Mouse (Mus musculus): ENCODE measurements at regions not wholly inside any gene's neighbourhood (a gene's known extent, or its start where the extent isn't known, plus 50 kb on each side); places are given as distances from the start of the nearest gene placed in this dataset.

- peaks cover 15% of the 10 kb centered on the region; the same call in 1 of the 2 replicates for H3K9me3 ChIP-seq
- peaks cover 5% of the 10 kb centered on the region; the same call in 1 of the 2 replicates for H3K4me1 ChIP-seq (replicated peaks)
- H3K4me2 ChIP-seq (replicated peaks), result no peak overlapping the region
- no peak for ATAC-seq
- H3K4me3 ChIP-seq (replicated peaks), result no peak overlapping the region
- H3K9ac ChIP-seq (replicated peaks), result no peak overlapping the region
- H3K36me3 ChIP-seq, result no peaks in the 10 kb centered on the region
- 29% methylated on average over 5 of the region's 5 CpGs for WGBS
- no peaks in the 10 kb centered on the region for H3K27me3 ChIP-seq
- H3K27ac ChIP-seq, result no peak overlapping the region
Observed at GRCm38 (mm10) chr7:145135971-145136370, 71.9 kb downstream of the 1810010D01Rik start.

GRCm38 (mm10) chr7:145132506-145132905 lies 75.4 kb downstream of the 1810010D01Rik start:
- H3K36me3 ChIP-seq, result no peaks in the 10 kb centered on the region

GRCm38 (mm10) chr7:145131438-145132159 lies 76.3 kb downstream of the 1810010D01Rik start:
- Histone ChIP-seq H3K27ac (no peak overlapping the region), H3K9me3 (no peaks in the 10 kb centered on the region), H3K4me1 (replicated peaks) (peaks cover 14% of the 10 kb centered on the region; the same call in 1 of the 2 replicates), H3K9ac (replicated peaks) (no peak overlapping the region), H3K36me3 (no peaks in the 10 kb centered on the region), H3K27me3 (no peaks in the 10 kb centered on the region), H3K4me2 (replicated peaks) (no peak overlapping the region), H3K4me3 (replicated peaks) (no peak overlapping the region)
- 95% methylated on average over 8 of the region's 8 CpGs for WGBS
- no peak for ATAC-seq

More at GRCm38 (mm10) chr7:145132506-145132905, 75.4 kb downstream of the 1810010D01Rik start:
- no peaks in the 10 kb centered on the region for H3K9me3 ChIP-seq
- peaks cover 10% of the 10 kb centered on the region; the same call in 1 of the 2 replicates for H3K4me1 ChIP-seq (replicated peaks)
- ATAC-seq, result no peak
- 89% methylated on average over 5 of the region's 5 CpGs for WGBS
- H3K4me2 ChIP-seq (replicated peaks), result no peak overlapping the region
- H3K27ac ChIP-seq, result no peak overlapping the region
- no peak overlapping the region for H3K4me3 ChIP-seq (replicated peaks)
- H3K27me3 ChIP-seq, result no peaks in the 10 kb centered on the region
- H3K9ac ChIP-seq (replicated peaks), result no peak overlapping the region

- H3K27me3 ChIP-seq, result no peaks in the 10 kb centered on the region
- H3K9ac ChIP-seq (replicated peaks), result no peak overlapping the region
- H3K4me1 ChIP-seq (replicated peaks), result peaks cover 9% of the 10 kb centered on the region; the same call in 1 of the 2 replicates
- H3K4me3 ChIP-seq (replicated peaks), result no peak overlapping the region
- H3K9me3 ChIP-seq, result no peaks in the 10 kb centered on the region
- H3K27ac ChIP-seq, result no peak overlapping the region
- H3K4me2 ChIP-seq (replicated peaks), result no peak overlapping the region
- no peak for ATAC-seq
- H3K36me3 ChIP-seq, result no peaks in the 10 kb centered on the region
- WGBS, result 19% methylated on average over 4 of the region's 4 CpGs
Observed at GRCm38 (mm10) chr7:145129971-145130370, 77.9 kb downstream of the 1810010D01Rik start.

DNA sequence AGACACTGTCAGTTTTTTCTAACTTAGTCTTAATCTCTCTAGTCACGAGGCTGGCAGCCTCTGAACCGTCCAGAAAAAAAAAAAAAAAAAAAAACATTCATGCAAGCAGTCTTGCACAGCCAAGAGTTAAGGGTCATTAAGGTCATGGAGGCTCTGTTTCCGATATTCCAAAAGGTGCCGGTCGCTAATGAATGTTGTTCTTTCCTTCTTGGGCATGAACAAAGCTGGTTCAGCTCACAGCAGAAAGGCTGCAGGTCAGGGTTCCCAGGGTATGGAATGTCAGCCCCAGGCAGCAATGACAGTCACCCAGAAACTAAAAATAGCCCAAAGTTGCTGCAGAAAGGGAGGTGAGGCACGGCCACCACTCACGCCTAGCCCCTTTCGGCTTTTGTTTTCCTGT lies 80.3 kb downstream of the 1810010D01Rik start:
- Histone ChIP-seq H3K27me3 (no peaks in the 10 kb centered on the region), H3K27ac (no peak overlapping the region), H3K4me3 (replicated peaks) (no peak overlapping the region), H3K36me3 (no peaks in the 10 kb centered on the region), H3K4me1 (replicated peaks) (peaks cover 9% of the 10 kb centered on the region; the same call in 1 of the 2 replicates), H3K9ac (replicated peaks) (no peak overlapping the region), H3K9me3 (no peaks in the 10 kb centered on the region), H3K4me2 (replicated peaks) (no peak overlapping the region)
- no peak for ATAC-seq
- WGBS, result 33% methylated on average over 8 of the region's 8 CpGs

- WGBS, result 29% methylated on average over 4 of the region's 4 CpGs
- no peak for ATAC-seq
- H3K9ac ChIP-seq (replicated peaks), result no peak overlapping the region
- no peaks in the 10 kb centered on the region for H3K36me3 ChIP-seq
- peaks cover 13% of the 10 kb centered on the region for H3K4me1 ChIP-seq (replicated peaks)
- no peaks in the 10 kb centered on the region for H3K9me3 ChIP-seq
- H3K27me3 ChIP-seq, result no peaks in the 10 kb centered on the region
- H3K4me2 ChIP-seq (replicated peaks), result no peak overlapping the region
- no peak overlapping the region for H3K4me3 ChIP-seq (replicated peaks)
- no peak overlapping the region for H3K27ac ChIP-seq
Observed at GRCm38 (mm10) chr7:145127180-145127579, 80.7 kb downstream of the 1810010D01Rik start.

- Histone ChIP-seq H3K9ac (replicated peaks) (no peak overlapping the region), H3K27me3 (no peaks in the 10 kb centered on the region), H3K27ac (no peak overlapping the region), H3K4me2 (replicated peaks) (no peak overlapping the region), H3K4me3 (replicated peaks) (no peak overlapping the region), H3K36me3 (no peaks in the 10 kb centered on the region), H3K4me1 (replicated peaks) (peaks cover 14% of the 10 kb centered on the region), H3K9me3 (no peaks in the 10 kb centered on the region)
- no peak for ATAC-seq
- 93% methylated on average over 2 of the region's 2 CpGs for whole genome bisulfite sequencing
Observed at GRCm38 (mm10) chr7:145123996-145124601, 83.8 kb downstream of the 1810010D01Rik start.

- H3K4me2 ChIP-seq (replicated peaks), result no peak overlapping the region
- H3K27me3 ChIP-seq, result no peaks in the 10 kb centered on the region
- no peak overlapping the region for H3K4me3 ChIP-seq (replicated peaks)
- H3K27ac ChIP-seq, result no peak overlapping the region
- no peaks in the 10 kb centered on the region for H3K36me3 ChIP-seq
- H3K9ac ChIP-seq (replicated peaks), result no peak overlapping the region
- H3K4me1 ChIP-seq (replicated peaks), result peaks cover 14% of the 10 kb centered on the region
- no peak for ATAC-seq
- H3K9me3 ChIP-seq, result no peaks in the 10 kb centered on the region
- 90% methylated on average over 2 of the region's 2 CpGs for WGBS
Observed at GRCm38 (mm10) chr7:145122471-145122870, 85.4 kb downstream of the 1810010D01Rik start.

DNA sequence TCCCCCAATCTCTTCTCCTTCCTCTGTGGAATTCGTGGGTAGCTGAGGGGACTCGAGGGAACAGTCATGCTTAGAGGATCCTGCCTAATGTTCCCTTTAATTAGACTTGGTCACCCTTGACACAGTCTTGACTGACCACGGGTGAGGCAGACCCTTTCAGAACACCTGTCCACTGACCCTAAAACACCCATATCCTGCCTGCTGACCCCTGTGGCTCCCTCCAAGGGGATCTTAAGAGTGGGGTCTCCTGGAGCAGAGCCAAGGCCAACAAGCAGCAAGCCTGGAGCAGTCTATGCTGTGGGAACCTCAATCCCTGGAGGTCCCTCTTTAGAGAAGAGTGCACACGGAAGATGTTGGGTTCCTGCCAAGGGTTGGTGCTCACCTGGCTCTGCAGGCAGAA lies 89.5 kb downstream of the 1810010D01Rik start:
- no peaks in the 10 kb centered on the region for H3K27me3 ChIP-seq
- WGBS, result 70% methylated on average over 4 of the region's 4 CpGs
- H3K4me2 ChIP-seq (replicated peaks), result no peak overlapping the region
- no peaks in the 10 kb centered on the region for H3K9me3 ChIP-seq
- no peak overlapping the region for H3K9ac ChIP-seq (replicated peaks)
- no peak for ATAC-seq
- H3K27ac ChIP-seq, result no peak overlapping the region
- H3K4me1 ChIP-seq (replicated peaks), result peaks cover 10% of the 10 kb centered on the region; the same call in 1 of the 2 replicates
- H3K36me3 ChIP-seq, result no peaks in the 10 kb centered on the region
- H3K4me3 ChIP-seq (replicated peaks), result no peak overlapping the region

DNA sequence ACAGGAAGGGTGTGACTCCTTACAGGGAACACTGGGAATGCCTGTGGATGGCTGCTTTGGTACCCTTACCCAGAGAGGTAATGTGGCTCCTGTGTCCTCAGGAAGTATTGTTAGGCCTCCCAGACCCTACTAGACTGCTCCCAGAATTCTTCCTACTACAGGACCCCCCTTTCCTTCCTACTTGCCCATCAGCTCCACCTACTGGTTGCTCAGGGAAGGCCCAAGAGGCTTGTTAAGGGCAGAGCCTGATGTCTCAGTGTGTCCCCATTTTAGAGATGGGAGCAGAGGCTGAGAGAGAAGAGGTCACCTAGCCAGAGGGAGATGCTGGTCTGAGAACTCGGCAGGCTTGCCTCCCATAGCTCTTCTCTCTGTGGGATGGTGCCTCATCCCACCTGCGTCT lies 93.3 kb downstream of the 1810010D01Rik start:
- 81% methylated on average over 2 of the region's 2 CpGs for WGBS
- ATAC-seq, result no peak
- H3K9ac ChIP-seq (replicated peaks), result no peak overlapping the region
- no peak overlapping the region for H3K4me3 ChIP-seq (replicated peaks)
- no peaks in the 10 kb centered on the region for H3K27me3 ChIP-seq
- no peak overlapping the region for H3K27ac ChIP-seq
- no peaks in the 10 kb centered on the region for H3K36me3 ChIP-seq
- H3K4me2 ChIP-seq (replicated peaks), result no peak overlapping the region
- 0 out of 2 replicates have a peak, but pooled peaks cover 5% of the 10 kb centered on the region for H3K4me1 ChIP-seq (replicated peaks)
- no peaks in the 10 kb centered on the region for H3K9me3 ChIP-seq

- no peak for ATAC-seq
- WGBS, result 59% methylated on average over 2 of the region's 2 CpGs
- H3K27ac ChIP-seq, result no peak overlapping the region
- H3K4me1 ChIP-seq (replicated peaks), result 0 out of 2 replicates have a peak, but pooled peaks cover 5% of the 10 kb centered on the region
- H3K27me3 ChIP-seq, result no peaks in the 10 kb centered on the region
- no peak overlapping the region for H3K4me2 ChIP-seq (replicated peaks)
- H3K36me3 ChIP-seq, result no peaks in the 10 kb centered on the region
- H3K9ac ChIP-seq (replicated peaks), result no peak overlapping the region
- no peaks in the 10 kb centered on the region for H3K9me3 ChIP-seq
- H3K4me3 ChIP-seq (replicated peaks), result no peak overlapping the region
Observed at GRCm38 (mm10) chr7:145114145-145114544, 93.8 kb downstream of the 1810010D01Rik start.

GRCm38 (mm10) chr7:145112887-145113531 lies 94.9 kb downstream of the 1810010D01Rik start:
- H3K36me3 ChIP-seq, result no peaks in the 10 kb centered on the region
- 86% methylated on average over 7 of the region's 7 CpGs for WGBS
- no peaks in the 10 kb centered on the region for H3K27me3 ChIP-seq
- no peak overlapping the region for H3K4me2 ChIP-seq (replicated peaks)
- no peak overlapping the region for H3K9ac ChIP-seq (replicated peaks)
- ATAC-seq, result no peak
- no peak overlapping the region for H3K4me3 ChIP-seq (replicated peaks)
- 0 out of 2 replicates have a peak, but pooled peaks cover 5% of the 10 kb centered on the region for H3K4me1 ChIP-seq (replicated peaks)
- H3K27ac ChIP-seq, result no peak overlapping the region
- H3K9me3 ChIP-seq, result no peaks in the 10 kb centered on the region

Measured in midbrain, embryonic 13.5 days (tissue).